Mouse (Mus musculus) layer of hippocampus, adult 11-12 months (tissue): ENCODE data around the gene Wdr54.
"Not testable (repeated sequence)": the region's sequence is repeated elsewhere in the genome, so short reads cannot be mapped to it uniquely, and the experiment has no call there.

Source experiments
- DNase-seq: peaks from one replicate; pipeline ENCODE4 v3.0.0; 2022; ENCODE audit warnings: low spot score

The Wdr54 gene

GRCm38 (mm10) chr6:83159456-83159855 is 3.3 kb upstream of the Wdr54 start:
- not testable (repeated sequence) for DNase-seq

GRCm38 (mm10) chr6:83155552-83156238 is 502 bp downstream of the Wdr54 start:
- no peak for DNase-seq

GRCm38 (mm10) chr6:83153485-83153884 is 2.7 kb downstream of the Wdr54 start:
- no peak for DNase-seq

GRCm38 (mm10) chr6:83153038-83153437 is 3.2 kb downstream of the Wdr54 start:
- DNase-seq: no peak

- no peak for DNase-seq
These were observed 4.5 kb downstream of the Wdr54 start for GRCm38 (mm10) chr6:83151721-83152120.

GRCm38 (mm10) chr6:83147280-83147679 is 8.9 kb downstream of the Wdr54 start:
- DNase-seq: no peak

- no peak for DNase-seq
These were observed 10.4 kb downstream of the Wdr54 start for GRCm38 (mm10) chr6:83145805-83146204.

- DNase-seq: no peak
These were observed 11.0 kb downstream of the Wdr54 start for GRCm38 (mm10) chr6:83145209-83145608.

- no peak for DNase-seq
These were observed 13.3 kb downstream of the Wdr54 start for GRCm38 (mm10) chr6:83142886-83143285.

GRCm38 (mm10) chr6:83142211-83142731 is 13.9 kb downstream of the Wdr54 start:
- peak; percentile 74 for DNase-seq

GRCm38 (mm10) chr6:83141636-83142035 is 14.6 kb downstream of the Wdr54 start:
- no peak for DNase-seq

- no peak for DNase-seq
These were observed 16.2 kb downstream of the Wdr54 start for GRCm38 (mm10) chr6:83140044-83140443.

- DNase-seq: no peak
These were observed 18.1 kb downstream of the Wdr54 start for GRCm38 (mm10) chr6:83138056-83138455.

GRCm38 (mm10) chr6:83137576-83137950 is 18.6 kb downstream of the Wdr54 start:
- DNase-seq: peak; percentile 85

- peak; percentile 67 for DNase-seq
These were observed 19.2 kb downstream of the Wdr54 start for GRCm38 (mm10) chr6:83136881-83137575.

GRCm38 (mm10) chr6:83136291-83136880 is 19.8 kb downstream of the Wdr54 start:
- DNase-seq: no peak

- no peak for DNase-seq
These were observed 20.5 kb downstream of the Wdr54 start for GRCm38 (mm10) chr6:83135571-83136161.

- no peak for DNase-seq
These were observed 21.2 kb downstream of the Wdr54 start, which contains the start of gene Rtkn for GRCm38 (mm10) chr6:83134951-83135513. TSS of gene Rtkn (plus strand) at chr6:83135463.

- no peak for DNase-seq
These were observed 22.0 kb downstream of the Wdr54 start for GRCm38 (mm10) chr6:83134226-83134625.

GRCm38 (mm10) chr6:83132176-83132919 is 23.8 kb downstream of the Wdr54 start:
- no peak for DNase-seq

- no peak for DNase-seq
These were observed 24.6 kb downstream of the Wdr54 start for GRCm38 (mm10) chr6:83131469-83132034.
